Mouse (Mus musculus) gastrocnemius, postnatal 4 days (tissue): ENCODE results near the gene Ndrg3. TPM values are rescaled to one million over a fixed set of nuclear protein-coding genes. Genes with fewer than 3 reads are reported as not detected.

Experiments
- DNase-seq, 2 experiments: peaks; one replicate each; pipeline ENCODE4 v3.0.0; 2021 to 2022; ENCODE audit warnings: low spot score in 2 of 2, mixed read lengths in 2 of 2
- total RNA-seq, 2 experiments: library from RNA; stranded (reverse); gene quantifications; 2 replicates each; pipeline ENCODE4 v1.2.3; 2021

Gene Ndrg3
- total RNA-seq, 2 experiments from 2014 or later, result 23.2 to 24.0 TPM

DNA sequence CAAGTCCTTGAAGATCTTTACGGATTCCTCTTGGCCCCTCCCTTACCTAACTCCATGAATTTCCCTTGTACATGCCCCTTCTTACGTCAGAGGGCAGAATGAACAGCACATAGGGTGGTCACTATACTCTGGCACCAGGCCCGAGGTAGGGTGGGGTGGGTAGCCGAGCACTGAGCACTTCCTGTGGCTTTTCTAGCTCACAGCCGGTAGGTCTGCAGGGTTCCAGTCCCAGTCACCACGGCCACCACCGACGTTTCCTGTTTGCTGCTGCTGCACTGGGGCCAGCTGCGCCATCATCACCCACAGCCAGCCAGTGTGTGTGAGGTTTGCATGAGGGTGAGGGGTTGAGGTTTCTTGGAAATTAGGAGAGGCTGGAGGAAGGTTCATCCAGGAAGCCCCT is 114.1 kb downstream of the Ndrg3 start:
- no peak for DNase-seq

Other genes with a start within 250 kb of the Ndrg3 start
- 100 to 1,000 TPM; 247 to 265 TPM for gene Myl9, start 216.6 kb downstream of the Ndrg3 start, total RNA-seq
- 10 to 100 TPM; 13.4 to 14.8 TPM for gene Tgif2, start 152.0 kb downstream of the Ndrg3 start, total RNA-seq
- 1 to 10 TPM; 1.3 to 2.7 TPM for gene 4930518I15Rik, start 134.1 kb downstream of the Ndrg3 start, total RNA-seq
- gene Rab5if, start 128.9 kb downstream of the Ndrg3 start, total RNA-seq, result 10 to 100 TPM; 70.6 to 75.5 TPM
- gene Sla2, start 104.9 kb downstream of the Ndrg3 start, total RNA-seq, result not detected
- 10 to 100 TPM; 11.6 to 12.3 TPM for gene Dsn1, start 15.1 kb upstream of the Ndrg3 start, total RNA-seq
- gene Soga1, start 87.2 kb upstream of the Ndrg3 start, total RNA-seq, result 10 to 100 TPM; 33.7 to 34.6 TPM
- not detected for gene Tldc2, start 95.0 kb upstream of the Ndrg3 start, total RNA-seq
- 10 to 100 TPM; 23.4 to 23.6 TPM for gene Samhd1, start 143.2 kb upstream of the Ndrg3 start, total RNA-seq
- gene Rbl1, start 212.5 kb upstream of the Ndrg3 start, total RNA-seq, result 10 to 100 TPM; 11.8 to 13.3 TPM